Mouse (Mus musculus): ENCODE results near the gene Fam193a.

DNA sequence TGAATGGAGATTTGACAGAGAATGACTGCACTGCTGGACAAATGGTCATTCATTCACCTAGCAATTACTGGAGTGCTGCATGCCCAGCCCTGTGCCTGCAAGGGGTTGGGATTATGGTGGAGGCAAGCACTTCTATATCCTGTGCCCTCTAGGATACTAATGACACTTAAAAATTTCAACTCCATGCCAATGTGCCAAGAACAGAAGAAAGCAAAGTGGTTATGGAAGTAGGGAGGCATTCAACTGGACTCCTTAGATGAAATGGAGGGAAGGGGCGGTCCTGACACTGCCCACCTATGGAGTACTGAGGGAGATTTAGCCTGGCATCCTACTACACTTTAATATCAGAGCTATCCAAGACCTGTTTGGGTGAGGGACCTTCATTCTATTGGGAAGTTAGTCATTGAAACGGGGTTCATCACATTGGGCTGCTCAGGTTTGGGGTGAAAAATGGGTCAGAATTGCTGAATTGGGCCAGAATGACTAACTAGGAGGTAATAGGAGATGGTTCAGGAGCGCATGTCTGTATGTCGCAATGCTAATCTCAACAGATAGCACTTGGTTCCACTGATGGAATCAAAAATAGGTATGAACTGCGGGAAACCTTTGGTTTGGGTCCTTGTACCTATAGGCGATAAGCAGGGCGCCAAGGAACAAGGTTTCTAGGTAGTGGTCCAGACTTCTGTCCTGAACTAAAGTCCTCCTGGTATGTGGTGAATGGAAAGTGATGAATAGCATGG is 1.0 kb upstream of the Fam193a start:
- TF ChIP-seq POLR2A (IDR thresholded peaks at IDR 0.05; ENCODE audit: low read depth, low read length), result no peak
- no peak for TF ChIP-seq CTCF (IDR thresholded peaks at IDR 0.05; ENCODE audit: borderline replicate concordance, insufficient read depth, low read length)

Data from embryonic fibroblast, embryonic 13.5 days (primary cell).